Mouse (Mus musculus): Measurements from ENCODE around the gene Zfpm1.
A peak's percentile ranks its signal among the peaks of the same experiment; 100 is the strongest.
"Not testable (repeated sequence)": the region's sequence is repeated elsewhere in the genome, so short reads cannot be mapped to it uniquely, and the experiment has no call there.

Zfpm1 gene

GRCm38 (mm10) chr8:122299581-122300254, 17.8 kb downstream of the Zfpm1 start:
- no peak for DNase-seq

DNA sequence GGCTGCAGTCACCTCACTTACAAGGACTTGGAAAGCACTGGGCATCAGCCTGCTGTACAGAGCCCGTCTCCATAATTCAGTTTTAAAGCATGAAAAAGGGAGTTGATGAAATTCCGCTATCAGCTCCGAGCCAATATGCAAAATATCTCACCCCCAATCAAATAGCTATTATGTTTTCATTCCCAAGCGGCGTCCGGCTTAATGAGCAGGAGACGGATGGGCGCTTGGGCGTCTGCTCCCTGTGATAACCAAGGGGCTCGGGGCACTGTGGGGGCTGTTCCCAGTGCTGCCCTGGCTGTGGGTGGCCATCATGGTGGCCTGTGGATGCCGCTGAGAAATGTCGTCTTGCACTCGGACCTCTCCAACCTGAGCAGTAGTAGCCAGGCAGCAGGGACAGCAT, 19.1 kb downstream of the Zfpm1 start:
- DNase-seq: no peak

GRCm38 (mm10) chr8:122301866-122302265, 19.9 kb downstream of the Zfpm1 start:
- DNase-seq: no peak

DNA sequence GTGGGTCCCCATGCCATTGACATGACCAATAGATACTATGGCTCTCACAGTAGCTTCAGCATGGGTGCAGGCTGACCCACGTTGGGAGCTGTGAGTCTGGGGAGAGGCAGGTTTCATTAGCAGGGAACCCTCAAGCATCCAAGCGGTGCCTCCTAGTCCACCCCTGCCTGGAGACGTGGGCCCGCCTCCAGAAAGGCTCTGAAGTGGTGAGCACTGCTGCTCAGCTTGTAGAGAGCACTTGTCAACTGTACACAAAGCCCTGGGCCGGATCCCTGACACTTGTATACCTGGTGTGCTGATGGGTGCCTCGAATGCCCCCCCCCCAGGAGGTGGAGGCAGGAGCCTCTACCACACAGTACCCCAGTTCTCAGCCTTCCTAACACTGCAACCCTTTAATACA, 21.5 kb downstream of the Zfpm1 start:
- DNase-seq: no peak

DNA sequence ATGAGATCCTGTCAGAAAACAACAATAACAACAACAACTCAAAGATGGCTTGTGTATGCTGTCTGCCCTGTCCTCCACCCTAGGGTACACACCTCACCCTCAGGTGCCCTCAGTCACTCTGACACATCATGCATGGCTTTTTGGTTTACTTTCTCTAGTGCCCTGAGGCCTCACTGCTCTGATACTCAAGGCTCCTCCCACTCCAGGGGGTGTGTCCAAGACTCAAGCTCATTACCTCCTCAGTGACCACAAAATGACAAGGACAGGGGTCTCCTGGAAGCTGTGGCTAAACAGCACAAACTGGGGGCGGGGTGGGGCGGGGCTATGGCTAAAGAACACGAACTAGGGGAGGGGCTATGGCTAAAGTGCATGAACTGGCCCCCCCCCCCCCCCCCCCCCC, 22.1 kb downstream of the Zfpm1 start:
- DNase-seq: no peak

DNA sequence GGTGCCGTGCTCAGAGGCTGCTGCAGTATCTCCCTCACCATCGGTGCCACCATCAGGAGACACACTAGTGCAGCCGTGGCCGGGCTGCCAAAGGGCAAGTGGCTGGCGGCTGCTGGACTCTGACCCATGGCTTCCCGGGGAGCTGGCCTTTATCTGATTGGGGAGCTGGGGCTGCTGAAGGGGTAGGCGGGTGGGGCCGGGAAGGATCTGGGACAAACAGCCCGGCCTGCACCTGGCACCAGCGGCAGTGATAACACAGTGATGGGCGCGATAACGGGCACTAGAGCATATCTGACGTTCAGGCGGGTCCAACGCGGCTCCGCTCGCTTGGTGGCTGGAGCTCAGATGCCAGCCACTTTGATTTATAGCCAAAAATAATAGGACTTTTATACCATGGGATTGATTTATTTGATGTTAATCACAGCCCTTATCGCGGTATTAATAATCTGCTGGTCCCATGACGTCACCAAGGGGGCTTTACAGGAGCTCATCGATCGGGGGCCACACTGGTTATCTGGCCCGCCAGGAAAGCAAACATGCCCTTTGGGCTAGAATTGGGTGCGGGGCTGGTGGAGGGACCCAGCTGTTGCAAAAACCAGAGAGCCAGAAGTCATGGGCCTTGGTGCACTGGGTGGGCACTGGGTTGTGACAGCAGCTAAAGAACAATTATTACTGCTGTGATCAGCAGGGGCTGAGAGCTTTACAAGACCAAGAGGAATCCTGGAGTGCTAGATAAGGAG, 24.9 kb downstream of the Zfpm1 start:
- no peak for DNase-seq

GRCm38 (mm10) chr8:122307836-122308235, 25.9 kb downstream of the Zfpm1 start:
- DNase-seq: peak; percentile 31 to 46

GRCm38 (mm10) chr8:122309272-122309671, 27.3 kb downstream of the Zfpm1 start:
- no peak for DNase-seq

GRCm38 (mm10) chr8:122311115-122311514, 29.2 kb downstream of the Zfpm1 start:
- DNase-seq: no peak

DNA sequence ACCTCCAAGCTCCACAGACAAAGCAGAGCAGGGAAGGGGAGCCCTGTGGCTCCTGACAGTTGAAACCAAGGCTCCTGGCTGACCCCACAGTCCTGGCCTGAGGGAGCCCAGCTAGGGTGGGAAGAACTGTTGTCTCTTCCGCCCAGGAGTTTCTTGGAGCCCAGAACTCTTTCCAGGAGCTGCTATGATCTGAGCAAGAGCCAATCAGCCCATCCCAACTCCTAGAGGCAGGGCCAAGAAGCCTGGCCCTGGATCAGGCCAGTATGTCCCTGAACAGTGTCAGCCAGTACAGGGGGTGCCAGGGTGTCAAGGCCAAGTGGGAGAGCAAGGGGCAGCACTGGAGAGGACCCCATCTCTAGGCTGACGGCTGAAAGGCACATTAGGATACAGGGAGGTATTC, 30.6 kb downstream of the Zfpm1 start:
- no peak for DNase-seq

- DNase-seq: no peak
Observed at GRCm38 (mm10) chr8:122313310-122313709, 31.4 kb downstream of the Zfpm1 start.

GRCm38 (mm10) chr8:122314899-122315496, 33.1 kb downstream of the Zfpm1 start:
- DNase-seq: no peak

DNA sequence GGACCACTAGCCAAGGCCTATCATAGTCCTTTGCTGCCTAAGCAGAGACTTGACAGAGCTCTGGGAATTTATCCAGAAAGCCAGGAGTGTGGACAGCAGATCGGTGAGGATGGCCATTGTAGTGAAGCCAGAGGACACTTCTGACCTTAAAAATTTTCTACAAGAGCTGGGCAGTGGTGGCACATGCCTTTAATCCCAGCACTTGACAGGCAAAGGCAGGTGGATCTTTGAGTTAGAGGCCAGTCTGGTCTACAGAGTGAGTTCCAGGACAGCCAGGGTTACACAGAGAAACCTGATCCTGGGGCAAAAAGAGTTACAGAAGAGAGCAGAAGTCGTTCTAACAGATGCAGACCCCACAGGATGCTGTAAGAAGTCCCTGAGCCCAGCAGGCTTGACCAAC, 34.5 kb downstream of the Zfpm1 start:
- no peak for DNase-seq

- DNase-seq: no peak
Observed at GRCm38 (mm10) chr8:122317918-122318475, 36.1 kb downstream of the Zfpm1 start.

DNA sequence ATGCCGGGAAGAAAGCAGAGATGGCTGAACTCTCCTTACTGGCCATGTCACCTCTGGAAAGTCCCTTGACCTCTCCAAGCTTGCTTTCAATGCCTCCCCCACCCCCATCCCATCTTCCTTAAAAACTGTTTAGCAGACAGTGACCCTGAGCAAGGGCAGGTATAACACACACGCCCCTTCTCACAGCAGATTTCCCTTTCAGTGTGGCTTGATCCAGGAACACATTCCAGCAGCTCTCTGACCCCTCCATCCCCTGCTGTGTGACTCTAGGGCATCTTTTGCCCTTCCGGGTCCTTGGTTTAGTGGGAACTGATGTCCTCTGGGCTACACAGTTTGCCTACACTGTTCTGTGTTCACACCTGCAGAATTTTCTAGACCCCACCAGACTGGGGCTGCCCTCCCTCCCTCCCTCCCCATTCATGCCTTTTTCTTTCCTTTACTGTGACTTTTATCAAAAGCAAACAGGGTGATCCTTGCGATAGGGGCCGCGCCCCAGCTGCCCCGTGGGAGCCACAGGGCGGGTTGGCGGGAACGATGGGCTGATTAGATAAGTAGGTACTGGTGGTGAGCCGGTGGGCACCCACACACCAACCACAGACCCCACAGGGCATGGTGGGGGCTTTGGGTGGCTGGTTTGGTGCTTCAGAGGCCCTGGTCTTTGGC, 37.2 kb downstream of the Zfpm1 start:
- no peak for DNase-seq

GRCm38 (mm10) chr8:122319708-122320075, 37.8 kb downstream of the Zfpm1 start:
- DNase-seq: no peak

DNA sequence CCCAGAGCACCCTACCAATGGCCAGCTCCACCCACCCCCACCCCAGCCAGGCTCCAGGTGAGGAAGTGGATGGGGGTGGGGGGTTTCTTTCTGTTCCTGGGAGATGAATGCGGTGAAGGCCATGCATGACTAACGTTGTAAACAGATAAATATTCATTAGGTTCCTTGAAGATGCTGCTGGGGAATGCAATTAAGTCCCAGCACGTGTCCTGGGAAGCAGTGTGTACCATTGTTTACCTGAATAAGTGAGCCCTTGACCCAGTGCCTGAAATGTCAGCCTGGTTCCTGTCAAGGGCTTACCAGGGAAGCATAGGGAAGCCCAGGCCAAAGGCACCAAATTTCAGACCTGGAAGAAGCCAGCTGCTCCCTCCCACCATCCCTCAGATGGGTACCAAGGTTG, 38.6 kb downstream of the Zfpm1 start:
- DNase-seq: no peak

GRCm38 (mm10) chr8:122321455-122321921, 39.5 kb downstream of the Zfpm1 start:
- no peak for DNase-seq

- no peak for DNase-seq
Observed at GRCm38 (mm10) chr8:122322126-122322525, 40.2 kb downstream of the Zfpm1 start.

- DNase-seq: no peak
Observed at GRCm38 (mm10) chr8:122322792-122323191, 40.9 kb downstream of the Zfpm1 start.

- DNase-seq: not testable (repeated sequence)
Observed at GRCm38 (mm10) chr8:122323951-122324402, 42.0 kb downstream of the Zfpm1 start.

- DNase-seq: no peak
Observed at GRCm38 (mm10) chr8:122325196-122325595, 43.3 kb downstream of the Zfpm1 start.

- DNase-seq: no peak
Observed at GRCm38 (mm10) chr8:122326114-122326542, 44.2 kb downstream of the Zfpm1 start.
